Mouse (Mus musculus): ENCODE results near the gene Cfap206.

GRCm38 (mm10) chr4:34756163-34756562 lies 26.2 kb upstream of the Cfap206 start, which contains the start of gene Gm136:
- TF ChIP-seq POLR2A (IDR thresholded peaks at IDR 0.05; ENCODE audit: borderline replicate concordance, extremely low read depth, insufficient read depth, insufficient read length, poor library complexity, severe bottlenecking): no peak
- no peak for TF ChIP-seq CTCF (IDR thresholded peaks at IDR 0.05; ENCODE audit: borderline replicate concordance, extremely low read depth, insufficient read depth, insufficient read length)

Data from brain, embryonic 14.5 days (tissue).